Mouse (Mus musculus): ENCODE measurements at regions not wholly inside any gene's neighbourhood (a gene's known extent, or its start where the extent isn't known, plus 50 kb on each side); places are given as distances from the start of the nearest gene placed in this dataset.

DNA sequence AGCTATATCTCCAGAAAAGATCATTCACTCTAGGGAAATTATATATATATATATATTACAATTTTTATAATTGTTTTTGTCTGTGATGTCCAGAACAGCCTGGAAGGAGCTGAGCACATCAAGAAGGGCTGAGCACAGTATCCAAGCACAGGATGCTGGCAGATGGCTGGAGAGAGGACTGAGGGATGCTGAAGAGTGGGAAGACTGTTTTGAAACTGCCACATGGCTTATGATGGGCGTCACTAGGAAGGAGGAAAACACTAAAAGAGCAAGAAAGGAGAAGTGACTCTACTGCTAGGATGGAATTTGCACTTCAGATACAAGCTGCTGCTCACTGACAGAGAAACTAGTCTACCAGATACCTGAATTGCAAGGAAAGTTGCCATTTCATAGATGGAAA, 50.4 kb upstream of the Atg10 start:
- WGBS (ENCODE audit: insufficient replicate concordance): 71% methylated on average over 1 of the region's 1 CpGs
- H3K4me1 ChIP-seq (ENCODE audit: control insufficient read depth, insufficient read depth, low read length): no peaks in the 10 kb centered on the region
- no peaks in the 10 kb centered on the region for H3K27me3 ChIP-seq (ENCODE audit: control insufficient read depth, insufficient read depth, low read length)
- H3K27ac ChIP-seq (ENCODE audit: low read depth, low read length): no peak overlapping the region
- no peak overlapping the region for H3K4me3 ChIP-seq (ENCODE audit: low read depth, low read length)
- H3K4me2 ChIP-seq: no peak overlapping the region
- no peak for ATAC-seq (replicated peaks; ENCODE audit: insufficient number of reproducible peaks, low FRiP score, low TSS enrichment)
- H3K9me3 ChIP-seq (replicated peaks; ENCODE audit: control insufficient read depth, low read length): no peaks in the 10 kb centered on the region
- no peaks in the 10 kb centered on the region for H3K36me3 ChIP-seq (ENCODE audit: control insufficient read depth, insufficient read depth, low read length)
- H3K9ac ChIP-seq (ENCODE audit: low read depth, low read length): no peak overlapping the region

- no peak overlapping the region for H3K4me2 ChIP-seq
- H3K9ac ChIP-seq (ENCODE audit: low read depth, low read length): no peak overlapping the region
- no peaks in the 10 kb centered on the region for H3K9me3 ChIP-seq (replicated peaks; ENCODE audit: control insufficient read depth, low read length)
- no peaks in the 10 kb centered on the region for H3K27me3 ChIP-seq (ENCODE audit: control insufficient read depth, insufficient read depth, low read length)
- WGBS (ENCODE audit: insufficient replicate concordance): 62% methylated on average over 6 of the region's 6 CpGs
- ATAC-seq (replicated peaks; ENCODE audit: insufficient number of reproducible peaks, low FRiP score, low TSS enrichment): no peak
- no peak overlapping the region for H3K27ac ChIP-seq (ENCODE audit: low read depth, low read length)
- no peaks in the 10 kb centered on the region for H3K36me3 ChIP-seq (ENCODE audit: control insufficient read depth, insufficient read depth, low read length)
- H3K4me1 ChIP-seq (ENCODE audit: control insufficient read depth, insufficient read depth, low read length): no peaks in the 10 kb centered on the region
- H3K4me3 ChIP-seq (ENCODE audit: low read depth, low read length): no peak overlapping the region
Observed at GRCm38 (mm10) chr13:91274615-91275014, 50.8 kb upstream of the Atg10 start.

GRCm38 (mm10) chr13:91279487-91279886, 55.7 kb upstream of the Atg10 start:
- 77% methylated on average over 3 of the region's 3 CpGs for WGBS (ENCODE audit: insufficient replicate concordance)
- H3K4me1 ChIP-seq (ENCODE audit: control insufficient read depth, insufficient read depth, low read length): no peaks in the 10 kb centered on the region
- no peaks in the 10 kb centered on the region for H3K36me3 ChIP-seq (ENCODE audit: control insufficient read depth, insufficient read depth, low read length)
- H3K27me3 ChIP-seq (ENCODE audit: control insufficient read depth, insufficient read depth, low read length): no peaks in the 10 kb centered on the region
- no peak overlapping the region for H3K4me3 ChIP-seq (ENCODE audit: low read depth, low read length)
- no peak for ATAC-seq (replicated peaks; ENCODE audit: insufficient number of reproducible peaks, low FRiP score, low TSS enrichment)
- H3K9ac ChIP-seq (ENCODE audit: low read depth, low read length): no peak overlapping the region
- H3K9me3 ChIP-seq (replicated peaks; ENCODE audit: control insufficient read depth, low read length): no peaks in the 10 kb centered on the region
- no peak overlapping the region for H3K27ac ChIP-seq (ENCODE audit: low read depth, low read length)
- H3K4me2 ChIP-seq: no peak overlapping the region

- H3K4me1 ChIP-seq (ENCODE audit: control insufficient read depth, insufficient read depth, low read length): no peaks in the 10 kb centered on the region
- no peak overlapping the region for H3K9ac ChIP-seq (ENCODE audit: low read depth, low read length)
- WGBS (ENCODE audit: insufficient replicate concordance): 69% methylated on average over 7 of the region's 7 CpGs
- no peaks in the 10 kb centered on the region for H3K36me3 ChIP-seq (ENCODE audit: control insufficient read depth, insufficient read depth, low read length)
- no peaks in the 10 kb centered on the region for H3K9me3 ChIP-seq (replicated peaks; ENCODE audit: control insufficient read depth, low read length)
- ATAC-seq (replicated peaks; ENCODE audit: insufficient number of reproducible peaks, low FRiP score, low TSS enrichment): no peak
- no peak overlapping the region for H3K4me3 ChIP-seq (ENCODE audit: low read depth, low read length)
- H3K4me2 ChIP-seq: no peak overlapping the region
- no peak overlapping the region for H3K27ac ChIP-seq (ENCODE audit: low read depth, low read length)
- H3K27me3 ChIP-seq (ENCODE audit: control insufficient read depth, insufficient read depth, low read length): no peaks in the 10 kb centered on the region
Observed at GRCm38 (mm10) chr13:91295552-91296170, 71.9 kb upstream of the Atg10 start.

DNA sequence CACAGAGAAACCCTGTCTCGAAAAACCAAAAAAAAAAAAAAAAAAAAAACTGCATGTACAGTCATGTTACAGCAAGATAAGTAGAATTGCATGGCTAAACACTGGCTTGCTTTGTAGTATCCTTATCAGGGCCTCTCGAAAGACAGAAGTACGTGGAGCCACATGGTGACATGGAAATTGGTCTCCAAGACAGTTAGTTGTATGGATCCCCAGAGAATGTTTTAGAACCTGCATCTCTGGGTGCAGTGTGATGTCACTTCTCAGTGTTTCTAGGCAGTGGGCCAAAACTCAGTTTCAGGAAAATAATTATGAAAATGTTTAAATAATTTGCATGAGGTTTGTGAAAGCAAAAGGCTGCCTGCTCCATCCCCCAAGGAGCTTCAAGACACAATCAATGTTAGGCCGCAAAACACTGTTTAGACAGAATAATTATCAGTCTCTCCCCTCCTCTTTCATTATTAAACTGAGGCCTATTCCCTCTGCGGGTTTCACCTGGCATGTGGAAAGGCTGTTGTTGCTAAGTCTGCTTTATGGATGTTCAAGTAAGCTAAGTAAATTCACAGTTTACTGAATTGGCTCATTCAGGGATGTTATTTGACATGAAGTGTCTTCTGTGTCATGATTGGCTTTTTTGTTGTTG, 72.9 kb upstream of the Atg10 start:
- Histone ChIP-seq H3K27ac (ENCODE audit: low read depth, low read length) (no peak overlapping the region), H3K4me1 (ENCODE audit: control insufficient read depth, insufficient read depth, low read length) (no peaks in the 10 kb centered on the region), H3K9me3 (replicated peaks; ENCODE audit: control insufficient read depth, low read length) (no peaks in the 10 kb centered on the region), H3K4me2 (no peak overlapping the region), H3K36me3 (ENCODE audit: control insufficient read depth, insufficient read depth, low read length) (no peaks in the 10 kb centered on the region), H3K4me3 (ENCODE audit: low read depth, low read length) (no peak overlapping the region), H3K9ac (ENCODE audit: low read depth, low read length) (no peak overlapping the region), H3K27me3 (ENCODE audit: control insufficient read depth, insufficient read depth, low read length) (no peaks in the 10 kb centered on the region)
- no peak for ATAC-seq (replicated peaks; ENCODE audit: insufficient number of reproducible peaks, low FRiP score, low TSS enrichment)
- 64% methylated on average over 5 of the region's 5 CpGs for WGBS (ENCODE audit: insufficient replicate concordance)

DNA sequence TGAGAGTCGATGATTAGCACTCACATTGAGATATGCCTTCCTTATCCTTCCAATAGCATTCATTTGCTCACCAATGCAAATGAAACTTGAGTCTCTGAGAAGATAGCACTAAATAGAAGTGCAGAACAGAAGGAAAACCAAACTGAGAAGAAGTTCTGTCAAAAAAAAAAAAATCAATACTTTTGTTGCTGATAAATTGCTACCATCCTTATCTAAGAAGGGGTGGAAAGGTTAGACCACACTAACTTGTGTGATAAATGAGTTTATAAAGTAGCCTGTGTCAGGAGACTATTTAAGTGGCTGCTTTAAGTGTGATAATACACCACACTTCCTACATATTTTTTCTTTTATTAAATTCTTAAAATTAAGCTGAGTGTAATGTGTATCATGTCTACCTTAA, 78.1 kb upstream of the Atg10 start:
- H3K4me2 ChIP-seq: no peak overlapping the region
- no peaks in the 10 kb centered on the region for H3K36me3 ChIP-seq (ENCODE audit: control insufficient read depth, insufficient read depth, low read length)
- H3K9me3 ChIP-seq (replicated peaks; ENCODE audit: control insufficient read depth, low read length): no peaks in the 10 kb centered on the region
- 73% methylated on average over 1 of the region's 1 CpGs for WGBS (ENCODE audit: insufficient replicate concordance)
- no peaks in the 10 kb centered on the region for H3K4me1 ChIP-seq (ENCODE audit: control insufficient read depth, insufficient read depth, low read length)
- ATAC-seq (replicated peaks; ENCODE audit: insufficient number of reproducible peaks, low FRiP score, low TSS enrichment): no peak
- no peaks in the 10 kb centered on the region for H3K27me3 ChIP-seq (ENCODE audit: control insufficient read depth, insufficient read depth, low read length)
- H3K9ac ChIP-seq (ENCODE audit: low read depth, low read length): no peak overlapping the region
- H3K4me3 ChIP-seq (ENCODE audit: low read depth, low read length): no peak overlapping the region
- H3K27ac ChIP-seq (ENCODE audit: low read depth, low read length): no peak overlapping the region

GRCm38 (mm10) chr13:91305697-91306405, 82.1 kb upstream of the Atg10 start:
- no peak overlapping the region for H3K4me2 ChIP-seq
- H3K4me1 ChIP-seq (ENCODE audit: control insufficient read depth, insufficient read depth, low read length): no peaks in the 10 kb centered on the region
- ATAC-seq (replicated peaks; ENCODE audit: insufficient number of reproducible peaks, low FRiP score, low TSS enrichment): no peak
- H3K27ac ChIP-seq (ENCODE audit: low read depth, low read length): no peak overlapping the region
- WGBS (ENCODE audit: insufficient replicate concordance): 61% methylated on average over 6 of the region's 6 CpGs
- H3K9ac ChIP-seq (ENCODE audit: low read depth, low read length): no peak overlapping the region
- H3K36me3 ChIP-seq (ENCODE audit: control insufficient read depth, insufficient read depth, low read length): no peaks in the 10 kb centered on the region
- H3K9me3 ChIP-seq (replicated peaks; ENCODE audit: control insufficient read depth, low read length): no peaks in the 10 kb centered on the region
- no peak overlapping the region for H3K4me3 ChIP-seq (ENCODE audit: low read depth, low read length)
- H3K27me3 ChIP-seq (ENCODE audit: control insufficient read depth, insufficient read depth, low read length): no peaks in the 10 kb centered on the region

- 79% methylated on average over 4 of the region's 4 CpGs for whole genome bisulfite sequencing (ENCODE audit: insufficient replicate concordance)
- no peak for ATAC-seq (replicated peaks; ENCODE audit: insufficient number of reproducible peaks, low FRiP score, low TSS enrichment)
Observed at GRCm38 (mm10) chr13:91306545-91306944, 82.8 kb upstream of the Atg10 start.

More at GRCm38 (mm10) chr13:91306545-91306944, 82.8 kb upstream of the Atg10 start:
- Histone ChIP-seq H3K36me3 (ENCODE audit: control insufficient read depth, insufficient read depth, low read length) (no peaks in the 10 kb centered on the region), H3K4me3 (ENCODE audit: low read depth, low read length) (no peak overlapping the region), H3K9me3 (replicated peaks; ENCODE audit: control insufficient read depth, low read length) (no peaks in the 10 kb centered on the region), H3K9ac (ENCODE audit: low read depth, low read length) (no peak overlapping the region), H3K4me1 (ENCODE audit: control insufficient read depth, insufficient read depth, low read length) (no peaks in the 10 kb centered on the region), H3K27ac (ENCODE audit: low read depth, low read length) (no peak overlapping the region), H3K4me2 (no peak overlapping the region), H3K27me3 (ENCODE audit: control insufficient read depth, insufficient read depth, low read length) (no peaks in the 10 kb centered on the region)

Data from heart, embryonic 11.5 days (tissue).